Mouse (Mus musculus): ENCODE measurements around the gene Tyro3. TPM values are rescaled to one million over a fixed set of nuclear protein-coding genes. Genes with fewer than 3 reads are reported as not detected.

Gene Tyro3
- polyA plus RNA-seq (2016; fragmentation: Nextera tagmentation; extraction: Ambion mirVana) = 27.6 and 27.9 TPM in 2 replicates

- 65% methylated on average over 5 of the region's 5 CpGs for WGBS
Observed at GRCm38 (mm10) chr2:119797279-119797783, at the start of gene Tyro3. Gene Tyro3, plus strand, starts transcription at chr2:119797733.

GRCm38 (mm10) chr2:119749260-119749659 lies 48.3 kb upstream of the Tyro3 start:
- Histone ChIP-seq H3K4me1 (peaks cover 8% of the 10 kb centered on the region), H3K27me3 (ENCODE audit: low read depth, poor library complexity, severe bottlenecking) (peaks cover 96% of the 10 kb centered on the region), H3K36me3 (no peaks in the 10 kb centered on the region), H3K4me3 (no peak overlapping the region), H3K9me3 (replicated peaks) (no peaks in the 10 kb centered on the region), H3K27ac (replicated peaks) (no peak overlapping the region)
- DNase-seq (ENCODE audit: low spot score) = no peak
- WGBS = 73% methylated on average over 13 of the region's 13 CpGs

More at GRCm38 (mm10) chr2:119797279-119797783, at the start of gene Tyro3:
- DNase-seq (ENCODE audit: low spot score) = no peak
- H3K36me3 ChIP-seq = no peaks in the 10 kb centered on the region
- H3K4me3 ChIP-seq = peak within 1 kb of the TSS; percentile 22; the same call in 1 of the 2 replicates
- peaks cover 51% of the 10 kb centered on the region for H3K27me3 ChIP-seq (ENCODE audit: low read depth, poor library complexity, severe bottlenecking)
- H3K27ac ChIP-seq (replicated peaks) = no peak within 1 kb of the TSS
- H3K9me3 ChIP-seq (replicated peaks) = no peaks in the 10 kb centered on the region
- H3K4me1 ChIP-seq = peaks cover 41% of the 10 kb centered on the region

GRCm38 (mm10) chr2:119757601-119758100 lies 39.9 kb upstream of the Tyro3 start:
- Histone ChIP-seq H3K27ac (replicated peaks) (peak overlapping the region; percentile 69), H3K9me3 (replicated peaks) (no peaks in the 10 kb centered on the region), H3K4me1 (peaks cover 18% of the 10 kb centered on the region), H3K4me3 (peak overlapping the region; percentile 81), H3K27me3 (ENCODE audit: low read depth, poor library complexity, severe bottlenecking) (peaks cover 95% of the 10 kb centered on the region), H3K36me3 (no peaks in the 10 kb centered on the region)
- WGBS = 2% methylated on average over 28 of the region's 31 CpGs
- DNase-seq (ENCODE audit: low spot score) = no peak

- DNase-seq (ENCODE audit: low spot score) = peak; percentile 57
- Histone ChIP-seq H3K4me1 (peaks cover 18% of the 10 kb centered on the region), H3K9me3 (replicated peaks) (no peaks in the 10 kb centered on the region), H3K27me3 (ENCODE audit: low read depth, poor library complexity, severe bottlenecking) (peaks cover 89% of the 10 kb centered on the region), H3K36me3 (peaks cover 2% of the 10 kb centered on the region), H3K27ac (replicated peaks) (peak overlapping the region; percentile 69), H3K4me3 (peak overlapping the region; percentile 81)
- WGBS = under 1% methylated on average over 76 of the region's 77 CpGs
Observed at GRCm38 (mm10) chr2:119758101-119758843, 39.3 kb upstream of the Tyro3 start.

- peak overlapping the region; percentile 81 for H3K4me3 ChIP-seq
- H3K4me1 ChIP-seq = peaks cover 18% of the 10 kb centered on the region
- no peak overlapping the region for H3K27ac ChIP-seq (replicated peaks)
- H3K36me3 ChIP-seq = peaks cover 11% of the 10 kb centered on the region
- no peaks in the 10 kb centered on the region for H3K9me3 ChIP-seq (replicated peaks)
- WGBS = 6% methylated on average over 44 of the region's 44 CpGs
- H3K27me3 ChIP-seq (ENCODE audit: low read depth, poor library complexity, severe bottlenecking) = peaks cover 80% of the 10 kb centered on the region
- DNase-seq (ENCODE audit: low spot score) = peak; percentile 24
Observed at GRCm38 (mm10) chr2:119758844-119759835, 38.4 kb upstream of the Tyro3 start.

GRCm38 (mm10) chr2:119760251-119760650 lies 37.3 kb upstream of the Tyro3 start, which contains the start of gene Ltk:
Gene Ltk, minus strand, starts transcription at chr2:119760431.
- peaks cover 22% of the 10 kb centered on the region for H3K36me3 ChIP-seq
- 13% methylated on average over 9 of the region's 9 CpGs for WGBS
- H3K27me3 ChIP-seq (ENCODE audit: low read depth, poor library complexity, severe bottlenecking) = peaks cover 69% of the 10 kb centered on the region
- no peak for DNase-seq (ENCODE audit: low spot score)
- H3K4me1 ChIP-seq = peaks cover 18% of the 10 kb centered on the region
- H3K27ac ChIP-seq (replicated peaks) = no peak within 1 kb of the TSS
- H3K4me3 ChIP-seq = peak within 1 kb of the TSS; percentile 81
- no peaks in the 10 kb centered on the region for H3K9me3 ChIP-seq (replicated peaks)

GRCm38 (mm10) chr2:119762276-119762675 lies 35.3 kb upstream of the Tyro3 start:
- H3K27me3 ChIP-seq (ENCODE audit: low read depth, poor library complexity, severe bottlenecking) = peaks cover 49% of the 10 kb centered on the region

GRCm38 (mm10) chr2:119763924-119764323 lies 33.6 kb upstream of the Tyro3 start:
- no peak for DNase-seq (ENCODE audit: low spot score)
- Histone ChIP-seq H3K27me3 (ENCODE audit: low read depth, poor library complexity, severe bottlenecking) (peaks cover 33% of the 10 kb centered on the region), H3K4me1 (peaks cover 3% of the 10 kb centered on the region; the same call in 1 of the 2 replicates), H3K27ac (replicated peaks) (no peak overlapping the region), H3K36me3 (peaks cover 55% of the 10 kb centered on the region), H3K9me3 (replicated peaks) (no peaks in the 10 kb centered on the region), H3K4me3 (no peak overlapping the region)
- WGBS = 78% methylated on average over 4 of the region's 4 CpGs

More at GRCm38 (mm10) chr2:119762276-119762675, 35.3 kb upstream of the Tyro3 start:
- peaks cover 41% of the 10 kb centered on the region for H3K36me3 ChIP-seq
- no peaks in the 10 kb centered on the region for H3K9me3 ChIP-seq (replicated peaks)
- peaks cover 18% of the 10 kb centered on the region for H3K4me1 ChIP-seq
- H3K4me3 ChIP-seq = no peak overlapping the region
- H3K27ac ChIP-seq (replicated peaks) = no peak overlapping the region
- DNase-seq (ENCODE audit: low spot score) = no peak
- WGBS = 84% methylated on average over 1 of the region's 1 CpGs

- Histone ChIP-seq H3K27ac (replicated peaks) (no peak overlapping the region), H3K4me1 (no peaks in the 10 kb centered on the region), H3K9me3 (replicated peaks) (no peaks in the 10 kb centered on the region), H3K36me3 (peaks cover 88% of the 10 kb centered on the region), H3K4me3 (no peak overlapping the region), H3K27me3 (ENCODE audit: low read depth, poor library complexity, severe bottlenecking) (peaks cover under 1% of the 10 kb centered on the region; the same call in 1 of the 2 replicates)
- DNase-seq (ENCODE audit: low spot score) = no peak
- WGBS = 95% methylated on average over 6 of the region's 6 CpGs
Observed at GRCm38 (mm10) chr2:119767246-119767645, 30.3 kb upstream of the Tyro3 start.

GRCm38 (mm10) chr2:119787206-119787883 lies 10.2 kb upstream of the Tyro3 start, which contains the start of gene Rpap1:
Gene Rpap1, minus strand, starts transcription at chr2:119787537.
- Histone ChIP-seq H3K27ac (replicated peaks) (peak within 1 kb of the TSS; percentile 92), H3K9me3 (replicated peaks) (0 out of 2 replicates have a peak, but pooled peaks cover 2% of the 10 kb centered on the region), H3K36me3 (peaks cover 31% of the 10 kb centered on the region), H3K27me3 (ENCODE audit: low read depth, poor library complexity, severe bottlenecking) (peaks cover 7% of the 10 kb centered on the region; the same call in 1 of the 2 replicates), H3K4me1 (peaks cover 15% of the 10 kb centered on the region), H3K4me3 (peak within 1 kb of the TSS; percentile 76)
- WGBS = under 1% methylated on average over 44 of the region's 44 CpGs
- DNase-seq (ENCODE audit: low spot score) = peak; percentile 90

GRCm38 (mm10) chr2:119789996-119790395 lies 7.5 kb upstream of the Tyro3 start:
- 84% methylated on average over 2 of the region's 2 CpGs for WGBS
- peaks cover 7% of the 10 kb centered on the region; the same call in 1 of the 2 replicates for H3K27me3 ChIP-seq (ENCODE audit: low read depth, poor library complexity, severe bottlenecking)
- no peak for DNase-seq (ENCODE audit: low spot score)
- no peak overlapping the region for H3K27ac ChIP-seq (replicated peaks)
- no peak overlapping the region for H3K4me3 ChIP-seq
- no peaks in the 10 kb centered on the region for H3K9me3 ChIP-seq (replicated peaks)
- H3K36me3 ChIP-seq = peaks cover 6% of the 10 kb centered on the region
- peaks cover 15% of the 10 kb centered on the region for H3K4me1 ChIP-seq
